Mouse (Mus musculus) CH12.LX (cell line): ENCODE measurements around the gene Chid1. TPM values are rescaled to one million over a fixed set of nuclear protein-coding genes. Genes with fewer than 3 reads are reported as not detected.
"Not testable (repeated sequence)": the region's sequence is repeated elsewhere in the genome, so short reads cannot be mapped to it uniquely, and the experiment has no call there.

Experiments
- DNase-seq: peaks from one replicate; pipeline ENCODE4 v3.0.0-alpha.2; 2013; ENCODE audit errors: extremely low read depth
- H3K27ac ChIP-seq: 2 replicates; pipeline ENCODE4 v1.5.1; 2012; ENCODE audit warnings: low read depth, mild to moderate bottlenecking, control low read depth, moderate library complexity; ENCODE audit not compliant: insufficient read depth
- H3K27me3 ChIP-seq: replicated peaks from 2 replicates; pipeline ENCODE3; 2012; ENCODE audit warnings: inconsistent platforms
- H3K36me3 ChIP-seq, 2 experiments: replicated peaks in 1 of 2; 2 replicates each; pipeline versions ENCODE3 to v1.6.1; 2012; ENCODE audit warnings: inconsistent platforms in 1 of 2, low read length in 1 of 2, mild to moderate bottlenecking in 1 of 2, mixed read lengths in 1 of 2, moderate library complexity in 1 of 2; ENCODE audit not compliant: control insufficient read depth in 1 of 2, insufficient read depth in 1 of 2
- H3K4me1 ChIP-seq, 2 experiments: 2 replicates each; pipeline ENCODE4 v1.6.1; 2012; ENCODE audit warnings: inconsistent platforms in 1 of 2, moderate library complexity in 1 of 2; ENCODE audit not compliant: insufficient read depth in 2 of 2, control insufficient read depth in 1 of 2
- H3K4me2 ChIP-seq: 2 replicates; pipeline ENCODE4 v1.6.1; 2012; ENCODE audit warnings: low read depth, mild to moderate bottlenecking, control low read depth; ENCODE audit not compliant: poor library complexity, insufficient read depth, severe bottlenecking
- H3K4me3 ChIP-seq, 3 experiments: fragments of 150-350 bp in 1 of 3; sonication (generic) in 1 of 3; replicated peaks in 1 of 3; 2 replicates each; pipeline versions ENCODE3 to v1.5.1; 2011 to 2012; ENCODE audit warnings: low read depth in 2 of 3, low read length in 2 of 3, mild to moderate bottlenecking in 2 of 3, moderate library complexity in 2 of 3, control low read depth in 1 of 3, improper control_type of control experiment in 1 of 3, inconsistent platforms in 1 of 3, mixed read lengths in 1 of 3; ENCODE audit not compliant: poor library complexity in 1 of 3
- H3K79me2 ChIP-seq: replicated peaks from 2 replicates; pipeline ENCODE4 v1.6.1; 2012; ENCODE audit warnings: mild to moderate bottlenecking, moderate library complexity; ENCODE audit not compliant: control insufficient read depth, poor library complexity, insufficient read depth, severe bottlenecking; ENCODE audit errors: extremely low read depth
- H3K9ac ChIP-seq: 2 replicates; pipeline ENCODE4 v1.6.1; 2012; ENCODE audit warnings: low read depth, mild to moderate bottlenecking, control low read depth, moderate library complexity; ENCODE audit not compliant: insufficient read depth
- H3K9me3 ChIP-seq: replicated peaks from 2 replicates; pipeline ENCODE3; 2012; ENCODE audit warnings: low read length, inconsistent platforms, mixed read lengths
- CHD2 ChIP-seq: IDR thresholded peaks from 2 replicates; pipeline ENCODE4 v1.6.1; 2011; ENCODE audit warnings: low read length, improper control_type of control experiment
- CTCF ChIP-seq, 2 experiments: IDR thresholded peaks in 1 of 2; conservative IDR thresholded peaks in 1 of 2; 2 replicates each; pipeline ENCODE4 v1.5.1; 2011 to 2012; ENCODE audit warnings: low read depth in 2 of 2, low read length in 2 of 2, improper control_type of control experiment in 1 of 2, inconsistent platforms in 1 of 2, mild to moderate bottlenecking in 1 of 2, moderate library complexity in 1 of 2
- E2F4 ChIP-seq: IDR thresholded peaks from 2 replicates; pipeline ENCODE4 v1.6.1; 2011; ENCODE audit warnings: low read depth, low read length, improper control_type of control experiment; ENCODE audit not compliant: insufficient replicate concordance
- ELF1 ChIP-seq: IDR thresholded peaks from 2 replicates; pipeline ENCODE4 v1.6.1; 2014; ENCODE audit warnings: low read depth, mild to moderate bottlenecking, inconsistent platforms, low read length, improper control_type of control experiment
- EP300 ChIP-seq: IDR thresholded peaks from 2 replicates; pipeline ENCODE4 v1.6.1; 2011; ENCODE audit warnings: low read length, improper control_type of control experiment
- ETS1 ChIP-seq: conservative IDR thresholded peaks from 2 replicates; pipeline ENCODE4 v1.6.1; 2012; ENCODE audit warnings: low read depth, mild to moderate bottlenecking, inconsistent platforms, low read length, improper control_type of control experiment, moderate library complexity
- GABPA ChIP-seq: IDR thresholded peaks from 2 replicates; pipeline ENCODE4 v1.6.1; 2012; ENCODE audit warnings: low read depth, low read length, improper control_type of control experiment, inconsistent platforms; ENCODE audit not compliant: insufficient replicate concordance
- HCFC1 ChIP-seq: IDR thresholded peaks from 2 replicates; pipeline ENCODE4 v1.6.1; 2012; ENCODE audit warnings: low read depth, mild to moderate bottlenecking, inconsistent platforms, low read length, improper control_type of control experiment
- IRF4 ChIP-seq: IDR thresholded peaks from 2 replicates; pipeline ENCODE4 v1.6.1; 2014; ENCODE audit warnings: low read depth, mild to moderate bottlenecking, inconsistent platforms, low read length, improper control_type of control experiment
- JUN ChIP-seq: IDR thresholded peaks from 2 replicates; pipeline ENCODE4 v1.6.1; 2011; ENCODE audit warnings: low read depth, mild to moderate bottlenecking, low read length, improper control_type of control experiment, moderate library complexity; ENCODE audit not compliant: insufficient read depth
- JUND ChIP-seq: conservative IDR thresholded peaks from 2 replicates; pipeline ENCODE4 v1.6.1; 2011; ENCODE audit warnings: low read depth, low read length, improper control_type of control experiment
- KAT2A ChIP-seq: IDR thresholded peaks from 2 replicates; pipeline ENCODE4 v1.6.1; 2012; ENCODE audit warnings: low read length, improper control_type of control experiment, inconsistent platforms; ENCODE audit not compliant: insufficient replicate concordance
- MAFK ChIP-seq: IDR thresholded peaks from 2 replicates; pipeline ENCODE4 v1.6.1; 2011; ENCODE audit warnings: low read length, improper control_type of control experiment; ENCODE audit not compliant: insufficient replicate concordance
- MAX ChIP-seq: IDR thresholded peaks from 2 replicates; pipeline ENCODE4 v1.6.1; 2011; ENCODE audit warnings: low read length, improper control_type of control experiment
- MEF2A ChIP-seq: IDR thresholded peaks from 2 replicates; pipeline ENCODE4 v1.6.1; 2014; ENCODE audit warnings: low read depth, mild to moderate bottlenecking, inconsistent platforms, low read length, improper control_type of control experiment, borderline replicate concordance
- MXI1 ChIP-seq: IDR thresholded peaks from 2 replicates; pipeline ENCODE4 v1.6.1; 2011; ENCODE audit warnings: mild to moderate bottlenecking, low read depth, low read length, improper control_type of control experiment
- NELFE ChIP-seq: IDR thresholded peaks from 2 replicates; pipeline ENCODE4 v1.6.1; 2011; ENCODE audit warnings: low read depth, low read length, improper control_type of control experiment
- NRF1 ChIP-seq: IDR thresholded peaks from 2 replicates; pipeline ENCODE4 v1.6.1; 2014; ENCODE audit warnings: low read depth, mild to moderate bottlenecking, inconsistent platforms, low read length, improper control_type of control experiment, moderate library complexity
- PAX5 ChIP-seq: IDR thresholded peaks from 2 replicates; pipeline ENCODE4 v1.6.1; 2012; ENCODE audit warnings: low read length, inconsistent platforms, mixed read lengths
- POLR2A ChIP-seq: IDR thresholded peaks from 2 replicates; pipeline ENCODE4 v1.6.1; 2011; ENCODE audit warnings: low read depth, mild to moderate bottlenecking, improper control_type of control experiment, low read length
- POLR2AphosphoS2 ChIP-seq: IDR thresholded peaks from 2 replicates; pipeline ENCODE4 v1.6.1; 2011; ENCODE audit warnings: low read depth, low read length, improper control_type of control experiment
- RAD21 ChIP-seq: IDR thresholded peaks from 2 replicates; pipeline ENCODE4 v1.6.1; 2011; ENCODE audit warnings: low read depth, mild to moderate bottlenecking, low read length, improper control_type of control experiment, moderate library complexity
- RCOR1 ChIP-seq: conservative IDR thresholded peaks from 2 replicates; pipeline ENCODE4 v1.6.1; 2012; ENCODE audit warnings: low read depth, mild to moderate bottlenecking, inconsistent platforms, low read length, improper control_type of control experiment
- SIN3A ChIP-seq: IDR thresholded peaks from 2 replicates; pipeline ENCODE4 v1.6.1; 2012; ENCODE audit warnings: low read length, improper control_type of control experiment, inconsistent platforms
- SMC3 ChIP-seq: IDR thresholded peaks from 2 replicates; pipeline ENCODE4 v1.6.1; 2011; ENCODE audit warnings: low read depth, low read length, improper control_type of control experiment
- TBP ChIP-seq: conservative IDR thresholded peaks from 2 replicates; pipeline ENCODE4 v1.6.1; 2011; ENCODE audit warnings: low read depth, low read length, improper control_type of control experiment
- TCF12 ChIP-seq: IDR thresholded peaks from 2 replicates; pipeline ENCODE4 v1.6.1; 2014; ENCODE audit warnings: low read depth, mild to moderate bottlenecking, inconsistent platforms, low read length, improper control_type of control experiment
- UBTF ChIP-seq: IDR thresholded peaks from 2 replicates; pipeline ENCODE4 v1.6.1; 2012; ENCODE audit warnings: low read depth, mild to moderate bottlenecking, inconsistent platforms, low read length, improper control_type of control experiment, moderate library complexity
- USF1 ChIP-seq: IDR thresholded peaks from 2 replicates; pipeline ENCODE4 v1.6.1; 2014; ENCODE audit warnings: low read depth, mild to moderate bottlenecking, inconsistent platforms, low read length, improper control_type of control experiment
- USF2 ChIP-seq: conservative IDR thresholded peaks from 2 replicates; pipeline ENCODE4 v1.6.1; 2011; ENCODE audit warnings: low read depth, low read length, improper control_type of control experiment
- ZKSCAN1 ChIP-seq: IDR thresholded peaks from 2 replicates; pipeline ENCODE4 v1.6.1; 2012; ENCODE audit warnings: low read depth, inconsistent platforms, low read length, improper control_type of control experiment, borderline replicate concordance
- ZMIZ1 ChIP-seq: IDR thresholded peaks from 2 replicates; pipeline ENCODE4 v1.6.1; 2012; ENCODE audit warnings: low read depth, mild to moderate bottlenecking, inconsistent platforms, low read length, improper control_type of control experiment
- ZNF384 ChIP-seq: IDR thresholded peaks from 2 replicates; pipeline ENCODE4 v1.6.1; 2012; ENCODE audit warnings: low read depth, low read length, improper control_type of control experiment, inconsistent platforms
- dilution Hi-C: fragments of 300-500 bp; cut with MboI; formaldehyde crosslinking; loops from 2 replicates; pipeline ENCODE4 v1.14.3; 2020; ENCODE audit warnings: low sequenced_read_pairs; ENCODE audit not compliant: extremely low pct_unique_long_range_greater_than_20kb, extremely low pct_ligation_motif_present
- in situ Hi-C: fragments of 300-500 bp; cut with MboI; formaldehyde crosslinking; loops from 3 replicates; pipeline ENCODE4 v1.14.3; 2019; ENCODE audit warnings: low sequenced_read_pairs, low pct_ligation_motif_present, low pct_unique_long_range_greater_than_20kb, mixed read lengths
- polyA plus RNA-seq: library from polyadenylated mRNA; unstranded; fragments of >175 nt; gene quantifications from 2 replicates; pipeline ENCODE4 v1.2.1, GENCODE M21; 2012; ENCODE audit warnings: low read depth; ENCODE audit not compliant: insufficient read length
- total RNA-seq, 2 experiments: library from RNA; depleted of rRNA; stranded (reverse); fragments of 300-350 nt in 1 of 2; fragments of >200 nt in 1 of 2; gene quantifications; 2 replicates each; pipeline ENCODE4 v1.2.3; 2012 to 2014

The Chid1 gene
- total and polyA plus RNA-seq, 3 experiments = 27.0 to 50.5 (median 42.3) TPM

DNA sequence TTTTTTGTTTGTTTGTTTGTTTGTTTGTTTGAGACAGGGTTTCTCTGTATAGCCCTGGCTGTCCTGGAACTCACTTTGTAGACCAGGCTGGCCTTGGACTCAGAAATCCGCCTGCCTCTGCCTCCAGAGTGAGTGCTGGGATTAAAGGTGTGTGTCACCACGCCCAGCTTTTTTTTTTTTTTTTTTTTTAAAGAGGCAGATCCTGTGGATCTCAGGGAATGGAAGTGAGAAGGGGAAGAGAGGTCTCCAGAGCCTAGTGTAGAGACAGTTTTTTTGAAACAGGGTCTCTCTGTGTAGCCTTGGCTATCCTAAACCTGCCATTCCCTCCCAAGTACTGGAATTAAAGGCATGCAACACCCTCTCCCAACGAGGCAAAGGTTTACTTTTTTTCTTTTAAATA lies 93.3 kb downstream of the Chid1 start:
- peak overlapping the region; percentile 57 for H3K4me2 ChIP-seq
- H3K36me3 ChIP-seq = peaks cover 33 to 44% of the 10 kb centered on the region in 2 experiments
- H3K9me3 ChIP-seq, in situ Hi-C loops, DNase-seq, dilution Hi-C loops, H3K27ac ChIP-seq, H3K27me3 ChIP-seq: not testable (repeated sequence)
- peak overlapping the region; percentile 67; the same call in 1 of the 2 replicates for H3K9ac ChIP-seq
- peak; percentile 70 for TF ChIP-seq ZNF384
- peak overlapping the region in 2 of 3 experiments; percentile 71 to 97 for H3K4me3 ChIP-seq
- peaks cover 10 to 56% of the 10 kb centered on the region in 2 experiments for H3K4me1 ChIP-seq
- peaks cover 30% of the 10 kb centered on the region for H3K79me2 ChIP-seq

DNA sequence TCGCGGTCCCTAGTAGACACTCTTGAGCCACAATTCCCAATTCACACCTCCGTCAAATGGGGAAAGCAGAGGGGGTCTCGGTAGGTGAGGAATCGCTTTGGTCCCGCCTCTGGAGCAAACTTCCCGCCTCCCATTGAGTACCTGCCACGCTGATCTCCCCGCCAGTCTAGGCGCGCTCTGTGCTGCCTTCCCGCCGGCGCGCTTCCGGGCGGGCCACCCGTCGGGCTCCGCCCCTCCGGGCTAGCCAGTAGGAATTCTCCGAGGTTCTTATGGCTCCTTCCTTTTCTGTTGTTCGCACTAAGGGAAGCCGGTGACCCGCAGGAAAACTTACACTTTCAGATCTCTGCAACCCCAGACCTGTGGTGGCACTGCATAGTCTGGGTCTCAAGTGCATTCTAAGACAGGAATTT lies 95.8 kb downstream of the Chid1 start, which contains the start of gene Pidd1:
TSS of gene Pidd1 (minus strand) at position 198 of the 410 bp plus-strand sequence.
- dilution Hi-C loops = no loop called here
- TF ChIP-seq MAX (peak; percentile 44; the same call in 1 of the 2 replicates), POLR2A (peak; percentile 84), ZNF384 (no peak), CTCF (conservative IDR thresholded peaks at IDR 0.05 in 1 of 2, IDR thresholded peaks at IDR 0.05 in 1 of 2; ENCODE audit: low read depth in 2 of 2, low read length in 2 of 2) (no peak), MEF2A (no peak; the same call in 1 of the 2 replicates), ZKSCAN1 (no peak), SMC3 (no peak), JUN (no peak), NRF1 (no peak), ELF1 (peak; percentile 89), POLR2AphosphoS2 (peak; percentile 62; the same call in 1 of the 2 replicates), USF1 (no peak), SIN3A (peak; percentile 89; the same call in 1 of the 2 replicates), RAD21 (no peak), EP300 (no peak), NELFE (peak; percentile 70; the same call in 1 of the 2 replicates), PAX5 (no peak), E2F4 (peak; percentile 96), CHD2 (no peak), UBTF (no peak), USF2 (no peak), HCFC1 (peak; percentile 57), TCF12 (peak; percentile 80), GABPA (no peak), IRF4 (0 out of 2 replicates have a peak, but pooled peaks have one; percentile 14), ZMIZ1 (peak; percentile 91), JUND (no peak), MAFK (no peak), MXI1 (peak; percentile 86; the same call in 1 of the 2 replicates), ETS1 (no peak), RCOR1 (no peak), TBP (peak; percentile 79), KAT2A (0 out of 2 replicates have a peak, but pooled peaks have one; percentile 73)

More for the DNA sequence above, 95.8 kb downstream of the Chid1 start, which contains the start of gene Pidd1:
- Histone ChIP-seq H3K27ac (peak within 1 kb of the TSS; percentile 36), H3K4me3 (peak within 1 kb of the TSS; percentile 64 to 91 (median 67)), H3K36me3 (peaks cover 36 to 47% of the 10 kb centered on the region in 2 experiments), H3K27me3 (no peaks in the 10 kb centered on the region), H3K9me3 (no peaks in the 10 kb centered on the region), H3K79me2 (peaks cover 23% of the 10 kb centered on the region), H3K9ac (peak within 1 kb of the TSS; percentile 93), H3K4me2 (peak within 1 kb of the TSS; percentile 97), H3K4me1 (peaks cover 17 to 48% of the 10 kb centered on the region in 2 experiments)
- DNase-seq = peak; percentile 67
- in situ Hi-C loops = no loop called here
